Mouse (Mus musculus) forebrain, embryonic 10.5 days (tissue): ENCODE data around the gene Zfp950. TPM values are rescaled to one million over a fixed set of nuclear protein-coding genes. Genes with fewer than 3 reads are reported as not detected.

Experiments
- DNase-seq: peaks from one replicate; pipeline ENCODE4 v3.0.0-alpha.2; 2017; ENCODE audit warnings: low spot score; ENCODE audit errors: extremely low spot score
- H3K27ac ChIP-seq: fragments of 300-500 bp; sonication (generic); 2 replicates; pipeline ENCODE4 v1.5.1; 2016; ENCODE audit warnings: mild to moderate bottlenecking
- H3K27me3 ChIP-seq: fragments of 300-500 bp; sonication (generic); 2 replicates; pipeline ENCODE4 v1.6.1; 2016; ENCODE audit warnings: mild to moderate bottlenecking; ENCODE audit not compliant: poor library complexity, severe bottlenecking
- H3K36me3 ChIP-seq: fragments of 300-500 bp; sonication (generic); replicated peaks from 2 replicates; pipeline ENCODE4 v1.6.1; 2016; ENCODE audit warnings: mild to moderate bottlenecking, moderate library complexity
- H3K4me1 ChIP-seq: fragments of 300-500 bp; sonication (generic); 2 replicates; pipeline ENCODE4 v1.6.1; 2016
- H3K4me3 ChIP-seq: fragments of 300-500 bp; sonication (generic); 2 replicates; pipeline ENCODE4 v1.5.1; 2016; ENCODE audit warnings: mild to moderate bottlenecking, moderate library complexity
- H3K9me3 ChIP-seq: fragments of 300-500 bp; sonication (generic); 2 replicates; pipeline ENCODE4 v1.6.1; 2016; ENCODE audit warnings: mild to moderate bottlenecking, moderate library complexity
- WGBS: fragments of 180-500 bp; shearing (Covaris S2); methylation state at CpG from one replicate; pipeline ENCODE4 v1.1.7; 2016; 5-methylcytosine and 5-hydroxymethylcytosine counted together
- polyA plus RNA-seq: library from polyadenylated mRNA; unstranded; fragments of >200 nt; fragmentation: Nextera tagmentation; extraction: Ambion mirVana; gene quantifications from 2 replicates; pipeline ENCODE4 v1.2.1, GENCODE M21; 2016

Gene Zfp950
- polyA plus RNA-seq, 1 experiment from 2014 or later: 21.8 TPM

DNA sequence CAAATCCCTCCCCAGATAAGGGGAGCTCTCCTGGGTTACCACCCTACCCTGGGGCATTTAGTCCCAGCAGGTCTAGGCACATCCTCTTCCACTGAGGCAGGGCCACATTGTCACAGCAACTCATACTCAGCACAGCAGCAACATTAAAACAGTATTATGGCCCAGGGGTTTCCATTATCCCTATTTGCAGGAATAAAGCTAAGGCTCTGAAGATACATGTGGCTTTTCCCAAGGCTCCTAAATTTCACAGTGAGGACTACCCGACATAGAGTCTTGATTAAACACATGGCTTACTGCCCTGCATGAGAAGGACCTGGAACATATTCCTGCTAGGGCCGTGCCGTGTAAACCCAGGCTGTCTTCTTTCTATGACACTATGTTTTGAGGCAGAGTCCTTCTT, 51.6 kb downstream of the Zfp950 start:
- H3K36me3 ChIP-seq: peaks cover 10% of the 10 kb centered on the region; the same call in 1 of the 2 replicates
- no peaks in the 10 kb centered on the region for H3K27me3 ChIP-seq
- H3K4me3 ChIP-seq: no peak overlapping the region
- no peak overlapping the region for H3K27ac ChIP-seq
- H3K4me1 ChIP-seq: no peaks in the 10 kb centered on the region
- DNase-seq: no peak
- no peaks in the 10 kb centered on the region for H3K9me3 ChIP-seq
- 95% methylated on average over 3 of the region's 3 CpGs for WGBS

DNA sequence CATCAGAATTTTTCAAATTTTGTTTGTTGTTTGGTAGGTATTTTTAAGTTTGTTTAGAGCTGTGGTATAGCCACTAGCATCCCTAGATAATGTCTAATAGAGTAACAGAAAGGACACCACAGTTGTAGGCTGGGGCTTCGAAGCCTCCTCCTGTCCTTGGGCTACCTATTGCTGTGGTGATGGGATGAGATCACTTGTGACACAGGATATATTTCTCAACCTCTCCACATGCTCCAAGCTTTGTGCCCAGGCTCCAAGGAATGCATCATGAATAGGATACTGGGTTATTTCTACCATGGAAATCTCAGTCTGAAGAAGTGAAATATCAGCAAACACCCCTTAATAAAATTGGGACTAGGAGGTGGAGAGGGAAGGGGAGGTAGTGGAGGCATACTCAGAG, 52.9 kb downstream of the Zfp950 start:
- WGBS: 96% methylated on average over 1 of the region's 1 CpGs
- Histone ChIP-seq H3K36me3 (peaks cover 6% of the 10 kb centered on the region), H3K27me3 (no peaks in the 10 kb centered on the region), H3K27ac (no peak overlapping the region), H3K9me3 (no peaks in the 10 kb centered on the region), H3K4me1 (no peaks in the 10 kb centered on the region), H3K4me3 (no peak overlapping the region)
- DNase-seq: no peak

DNA sequence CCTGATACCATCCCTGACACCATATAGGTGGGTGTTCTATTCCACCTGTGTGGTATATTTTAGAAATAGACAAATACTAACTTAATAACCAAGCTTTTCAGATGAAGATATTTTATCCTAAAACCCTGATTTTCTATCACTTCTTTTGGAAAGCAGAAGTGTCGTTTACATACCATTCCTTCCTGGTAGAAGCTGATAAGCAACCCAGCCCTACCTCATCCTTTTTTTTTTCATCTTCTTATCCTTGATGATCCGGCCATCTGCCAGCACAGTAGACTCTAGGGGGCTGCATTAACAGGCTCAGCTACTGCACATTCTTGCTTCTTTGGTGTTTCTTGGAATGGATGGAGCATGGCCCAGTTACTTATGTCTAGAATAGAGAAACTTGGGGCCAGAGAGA, 55.4 kb downstream of the Zfp950 start:
- peaks cover 6% of the 10 kb centered on the region; the same call in 1 of the 2 replicates for H3K36me3 ChIP-seq
- no peaks in the 10 kb centered on the region for H3K4me1 ChIP-seq
- no peak for DNase-seq
- H3K27ac ChIP-seq: no peak overlapping the region
- no peaks in the 10 kb centered on the region for H3K9me3 ChIP-seq
- WGBS: 86% methylated on average over 2 of the region's 2 CpGs
- no peaks in the 10 kb centered on the region for H3K27me3 ChIP-seq
- no peak overlapping the region for H3K4me3 ChIP-seq

DNA sequence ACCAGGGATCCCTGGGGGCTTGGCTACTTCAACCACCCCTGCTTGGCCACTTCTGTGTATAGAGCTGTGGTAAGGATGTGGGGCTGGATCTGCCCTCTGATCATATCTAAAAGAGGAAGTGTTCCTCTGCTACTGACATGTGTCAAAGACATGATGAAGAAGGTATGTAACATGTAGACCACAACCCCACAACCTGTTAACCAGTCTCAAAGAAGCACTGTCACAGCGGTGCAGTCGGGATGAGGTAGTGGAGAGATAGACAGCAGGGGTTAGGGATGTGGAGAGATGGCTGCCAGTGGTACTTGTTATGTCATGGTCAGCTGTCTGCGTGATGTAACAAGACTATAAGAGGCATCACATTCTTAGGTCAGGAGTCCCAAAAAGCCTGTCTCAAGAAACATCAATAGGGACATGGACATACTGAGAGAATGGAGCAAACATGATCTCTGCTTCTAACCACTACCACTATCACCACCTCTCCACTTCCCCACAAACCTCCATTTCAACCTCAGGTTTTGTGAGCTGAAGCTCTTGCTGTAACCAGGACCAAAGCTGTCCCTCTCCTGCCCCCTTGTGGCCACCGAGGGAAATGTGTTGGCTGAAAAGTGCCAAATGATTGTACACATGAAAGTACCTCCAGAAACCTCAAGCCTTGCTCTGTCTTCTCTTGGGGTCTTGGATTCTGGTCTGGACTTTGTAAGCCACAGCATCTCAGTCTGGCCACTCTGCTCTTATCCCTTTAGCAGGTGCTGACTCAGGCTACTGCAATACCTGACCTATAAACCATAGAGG, 56.3 kb downstream of the Zfp950 start:
- Histone ChIP-seq H3K9me3 (no peaks in the 10 kb centered on the region), H3K36me3 (peaks cover 3% of the 10 kb centered on the region; the same call in 1 of the 2 replicates), H3K27ac (no peak overlapping the region), H3K4me1 (no peaks in the 10 kb centered on the region), H3K27me3 (no peaks in the 10 kb centered on the region), H3K4me3 (no peak overlapping the region)
- 46% methylated on average over 4 of the region's 4 CpGs for WGBS
- DNase-seq: peak; percentile 83

DNA sequence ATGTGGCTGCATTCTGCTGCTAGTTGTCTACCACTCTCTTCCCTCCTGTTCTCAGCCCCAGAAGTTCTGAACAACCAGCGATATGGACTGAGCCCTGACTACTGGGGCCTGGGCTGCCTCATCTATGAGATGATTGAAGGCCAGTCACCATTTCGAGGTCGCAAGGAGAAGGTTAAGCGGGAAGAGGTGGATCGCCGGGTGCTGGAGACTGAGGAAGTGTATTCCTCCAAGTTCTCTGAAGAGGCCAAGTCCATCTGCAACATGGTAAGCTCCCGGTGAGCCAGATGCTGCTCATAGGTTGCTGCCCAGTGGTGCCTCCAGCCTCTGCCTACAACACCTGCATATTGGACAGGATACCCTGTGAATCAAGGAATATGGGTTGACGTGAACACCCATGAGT, 57.6 kb downstream of the Zfp950 start:
- Histone ChIP-seq H3K9me3 (no peaks in the 10 kb centered on the region), H3K27me3 (no peaks in the 10 kb centered on the region), H3K4me1 (no peaks in the 10 kb centered on the region), H3K27ac (no peak overlapping the region), H3K36me3 (peaks cover 3% of the 10 kb centered on the region; the same call in 1 of the 2 replicates), H3K4me3 (no peak overlapping the region)
- WGBS: 91% methylated on average over 8 of the region's 8 CpGs
- no peak for DNase-seq

DNA sequence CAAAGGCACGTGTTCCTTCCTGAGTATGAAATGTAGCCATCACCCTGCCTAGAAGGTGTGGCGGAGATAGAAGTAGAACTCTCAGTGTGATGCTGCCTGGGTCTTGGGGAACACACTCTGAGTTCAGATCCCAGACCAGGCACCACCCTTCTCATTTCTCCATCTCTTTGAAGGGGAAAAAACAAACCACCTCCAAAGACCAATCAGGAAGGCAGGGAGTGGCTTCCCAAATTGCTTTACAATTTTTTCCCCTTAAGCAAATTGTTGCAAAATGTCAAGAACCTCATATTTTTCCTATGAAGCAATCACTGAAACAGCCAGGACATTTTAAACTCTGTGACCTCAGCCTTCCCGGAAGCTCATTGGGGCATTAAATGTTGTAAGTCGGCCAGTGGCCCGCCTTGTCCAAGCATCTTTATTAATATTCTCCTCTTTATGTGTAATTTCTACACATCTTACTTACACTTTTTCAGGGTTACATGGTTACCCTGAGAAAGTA, 60.3 kb downstream of the Zfp950 start:
- H3K4me1 ChIP-seq: no peaks in the 10 kb centered on the region
- no peaks in the 10 kb centered on the region for H3K27me3 ChIP-seq
- H3K9me3 ChIP-seq: no peaks in the 10 kb centered on the region
- 92% methylated on average over 5 of the region's 5 CpGs for WGBS
- H3K27ac ChIP-seq: no peak overlapping the region
- H3K4me3 ChIP-seq: no peak overlapping the region
- no peak for DNase-seq
- H3K36me3 ChIP-seq: peaks cover 3% of the 10 kb centered on the region; the same call in 1 of the 2 replicates

DNA sequence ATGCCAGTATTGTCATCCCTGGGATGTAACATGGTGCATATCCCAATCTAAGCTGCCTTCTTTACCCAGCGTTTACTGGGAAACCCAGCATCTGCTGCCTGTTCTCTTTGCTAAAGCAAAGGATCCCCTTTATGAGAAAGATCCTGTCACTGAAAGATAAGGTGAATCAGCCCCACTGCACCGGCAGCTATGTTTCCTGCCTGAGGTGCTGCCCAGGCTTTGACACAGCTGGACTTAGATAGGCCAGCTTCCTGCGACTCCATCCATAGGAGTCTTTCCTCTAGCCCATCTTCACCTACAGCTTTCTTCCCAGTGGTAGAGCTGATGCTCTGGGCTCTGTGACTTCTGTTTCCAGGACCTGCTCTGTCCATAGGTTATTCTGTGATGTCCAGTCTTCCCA, 62.0 kb downstream of the Zfp950 start:
- Histone ChIP-seq H3K27me3 (no peaks in the 10 kb centered on the region), H3K4me1 (no peaks in the 10 kb centered on the region), H3K4me3 (no peak overlapping the region), H3K36me3 (peaks cover 3% of the 10 kb centered on the region; the same call in 1 of the 2 replicates), H3K9me3 (no peaks in the 10 kb centered on the region), H3K27ac (no peak overlapping the region)
- WGBS: 89% methylated on average over 3 of the region's 3 CpGs
- no peak for DNase-seq

DNA sequence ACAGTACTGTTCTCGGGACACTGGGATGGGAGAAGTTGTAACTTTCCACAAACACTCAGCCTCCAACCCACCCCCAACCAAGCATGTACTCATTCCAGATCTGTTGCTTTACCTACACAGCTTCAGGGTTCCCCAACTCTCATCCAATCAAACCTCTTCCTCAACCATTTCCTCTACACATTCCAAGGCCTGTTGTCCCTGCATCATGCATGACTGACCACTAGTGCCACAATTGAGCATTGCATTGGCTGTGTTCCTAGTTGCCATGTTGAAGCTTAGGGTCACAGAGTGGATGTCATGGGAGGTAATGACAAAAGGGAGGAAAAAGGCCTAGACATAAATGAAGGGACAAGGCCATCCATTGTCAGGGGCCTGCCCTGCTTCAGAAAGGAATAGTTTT, 75.6 kb downstream of the Zfp950 start:
- Histone ChIP-seq H3K9me3 (no peaks in the 10 kb centered on the region), H3K27me3 (no peaks in the 10 kb centered on the region), H3K27ac (no peak overlapping the region), H3K4me1 (0 out of 2 replicates have a peak, but pooled peaks cover 7% of the 10 kb centered on the region), H3K4me3 (no peak overlapping the region), H3K36me3 (no peaks in the 10 kb centered on the region)
- WGBS: 83% methylated on average over 1 of the region's 1 CpGs
- DNase-seq: no peak

DNA sequence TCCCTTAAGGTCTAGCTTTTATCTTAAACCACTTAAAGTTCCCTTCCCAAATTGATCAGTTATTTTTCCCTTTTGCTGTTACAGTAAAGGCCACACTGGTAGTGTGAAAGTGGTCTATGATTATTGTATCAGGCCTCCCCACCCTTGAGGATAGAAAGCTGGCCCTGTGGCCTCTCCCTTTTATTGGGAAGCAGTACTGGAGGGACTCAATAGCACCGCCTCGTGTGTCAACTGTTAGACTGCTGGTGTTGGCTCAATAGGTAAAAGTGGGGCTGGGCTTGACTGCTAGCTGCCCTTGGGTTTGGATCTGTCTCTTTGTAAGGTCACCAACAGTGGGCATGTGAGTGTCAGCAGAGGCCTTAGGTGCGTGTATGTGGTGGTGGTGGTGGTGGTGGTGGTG, 76.3 kb downstream of the Zfp950 start:
- no peak overlapping the region for H3K27ac ChIP-seq
- no peak overlapping the region for H3K4me3 ChIP-seq
- DNase-seq: no peak
- no peaks in the 10 kb centered on the region for H3K27me3 ChIP-seq
- H3K9me3 ChIP-seq: no peaks in the 10 kb centered on the region
- 87% methylated on average over 3 of the region's 3 CpGs for WGBS
- 0 out of 2 replicates have a peak, but pooled peaks cover 7% of the 10 kb centered on the region for H3K4me1 ChIP-seq
- H3K36me3 ChIP-seq: no peaks in the 10 kb centered on the region

DNA sequence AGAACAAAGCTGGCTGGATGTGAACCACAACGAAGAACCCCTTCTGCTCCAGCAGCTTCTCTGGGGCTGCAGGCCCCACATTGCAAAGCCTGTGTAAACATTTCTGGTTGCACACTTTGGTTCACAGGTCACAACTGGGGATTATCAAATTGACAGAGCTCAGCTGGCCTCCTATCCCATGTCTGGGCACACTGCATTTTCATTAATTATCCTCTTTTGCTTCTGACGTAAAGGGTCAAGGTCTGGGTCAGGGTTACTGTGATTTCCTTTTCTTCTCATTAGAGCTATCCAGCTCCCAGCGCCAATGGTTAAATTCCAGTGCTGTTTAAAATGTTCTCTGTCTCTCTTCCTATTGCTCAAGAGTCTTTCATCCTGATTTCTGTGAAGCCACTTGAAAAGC, 83.1 kb downstream of the Zfp950 start:
- H3K9me3 ChIP-seq: no peaks in the 10 kb centered on the region
- H3K27ac ChIP-seq: no peak overlapping the region
- no peak for DNase-seq
- H3K27me3 ChIP-seq: no peaks in the 10 kb centered on the region
- 39% methylated on average over 3 of the region's 3 CpGs for WGBS
- peaks cover 24% of the 10 kb centered on the region for H3K4me1 ChIP-seq
- H3K4me3 ChIP-seq: no peak overlapping the region
- H3K36me3 ChIP-seq: no peaks in the 10 kb centered on the region

DNA sequence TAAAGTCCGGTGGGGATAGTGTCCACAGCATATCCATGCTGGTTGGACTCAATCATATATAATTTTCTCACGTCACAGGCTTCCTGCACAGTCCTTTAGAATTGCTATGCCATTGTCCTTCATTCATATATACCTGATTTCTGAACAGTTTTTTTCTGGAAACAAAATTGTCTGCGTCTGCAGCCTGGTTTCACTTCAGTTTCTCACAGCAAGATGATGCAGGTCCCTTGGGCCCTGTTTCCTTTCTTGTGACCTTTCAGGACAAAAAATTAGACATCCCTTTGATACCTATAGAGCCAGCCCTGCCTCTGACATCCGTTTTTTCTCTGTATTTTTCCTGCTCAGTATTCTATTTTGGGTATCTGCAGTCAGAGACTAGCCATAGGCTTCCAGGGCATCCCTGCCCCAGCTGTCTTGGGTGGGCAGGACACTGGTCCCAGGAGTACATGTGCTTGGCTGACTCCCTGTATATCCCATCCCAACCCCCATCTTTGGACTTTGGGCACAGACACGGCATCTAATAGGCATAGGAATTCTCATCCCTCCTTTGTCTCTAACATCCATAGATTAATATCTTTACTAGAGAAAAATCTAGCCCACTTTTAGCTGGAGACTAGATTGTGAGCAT, 83.7 kb downstream of the Zfp950 start:
- Histone ChIP-seq H3K4me3 (no peak overlapping the region), H3K36me3 (no peaks in the 10 kb centered on the region), H3K27ac (no peak overlapping the region), H3K27me3 (no peaks in the 10 kb centered on the region), H3K4me1 (peaks cover 24% of the 10 kb centered on the region), H3K9me3 (no peaks in the 10 kb centered on the region)
- DNase-seq: no peak
- WGBS: 76% methylated on average over 5 of the region's 5 CpGs

DNA sequence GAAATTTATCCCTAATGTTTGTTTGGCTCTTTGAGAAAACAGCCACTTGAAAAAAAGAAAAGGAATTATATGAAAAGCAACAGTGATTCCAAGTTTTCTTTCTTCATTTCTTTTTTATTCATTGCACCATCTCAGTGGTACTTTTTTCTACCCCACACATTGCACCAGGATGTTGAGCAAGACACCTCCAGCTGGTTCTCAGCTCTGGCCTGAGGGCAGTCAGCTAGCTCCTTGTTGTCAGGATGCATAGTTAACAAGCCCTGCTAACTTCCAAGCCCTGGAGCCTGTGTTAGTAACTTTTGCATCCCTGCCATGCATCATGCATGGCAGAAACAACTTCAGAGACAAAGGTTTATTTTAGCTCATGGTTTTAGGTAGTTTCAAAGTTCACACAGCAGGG, 87.9 kb downstream of the Zfp950 start:
- H3K4me3 ChIP-seq: no peak overlapping the region
- H3K4me1 ChIP-seq: peaks cover 13% of the 10 kb centered on the region
- no peak overlapping the region for H3K27ac ChIP-seq
- no peaks in the 10 kb centered on the region for H3K36me3 ChIP-seq
- H3K27me3 ChIP-seq: no peaks in the 10 kb centered on the region
- DNase-seq: no peak
- H3K9me3 ChIP-seq: no peaks in the 10 kb centered on the region

DNA sequence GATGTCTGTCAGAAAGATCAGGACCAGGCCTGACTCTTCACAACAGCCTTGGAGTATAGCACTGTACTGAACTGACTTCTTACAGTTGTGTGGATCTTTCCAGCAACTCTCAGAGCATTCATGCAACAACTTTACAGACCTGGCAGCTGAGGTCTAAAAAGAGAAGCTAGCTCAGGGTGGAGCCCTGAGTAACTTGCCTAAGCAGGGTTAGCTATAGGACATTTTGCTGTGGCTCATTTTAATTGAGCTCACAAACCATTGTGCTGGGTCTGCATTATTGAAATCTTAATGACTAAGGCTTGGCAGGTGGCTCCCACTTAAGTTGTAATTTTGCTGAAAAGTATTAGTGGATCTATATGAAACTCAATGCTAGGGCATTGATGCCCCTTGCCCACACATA, 88.6 kb downstream of the Zfp950 start:
- no peak for DNase-seq
- no peak overlapping the region for H3K4me3 ChIP-seq
- no peak overlapping the region for H3K27ac ChIP-seq
- H3K36me3 ChIP-seq: no peaks in the 10 kb centered on the region
- peaks cover 6% of the 10 kb centered on the region for H3K4me1 ChIP-seq
- H3K27me3 ChIP-seq: no peaks in the 10 kb centered on the region
- no peaks in the 10 kb centered on the region for H3K9me3 ChIP-seq
